Mouse (Mus musculus): ENCODE data around the gene Gpr83. TPM values are rescaled to one million over a fixed set of nuclear protein-coding genes. Genes with fewer than 3 reads are reported as not detected.

Gpr83 gene
- polyA plus RNA-seq, 2 experiments, result not detected

GRCm38 (mm10) chr9:14856922-14857654, 2.9 kb upstream of the Gpr83 start:
- H3K4me2 ChIP-seq (ENCODE audit: low read depth), result no peak overlapping the region
- no peaks in the 10 kb centered on the region for H3K9me3 ChIP-seq (ENCODE audit: control insufficient read depth, low read length)
- peaks cover 31% of the 10 kb centered on the region for H3K27me3 ChIP-seq (ENCODE audit: control insufficient read depth, insufficient read depth, low read length)
- H3K9ac ChIP-seq (replicated peaks), result no peak overlapping the region
- no peak for DNase-seq (ENCODE audit: low read depth in 3 of 3, low spot score in 3 of 3)
- 33% methylated on average over 4 of the region's 4 CpGs for WGBS (ENCODE audit: insufficient replicate concordance)
- no peaks in the 10 kb centered on the region for H3K36me3 ChIP-seq (replicated peaks; ENCODE audit: control insufficient read depth, insufficient read depth, low read depth)
- H3K4me3 ChIP-seq (ENCODE audit: insufficient read depth in 1 of 2, low read depth in 2 of 2, low read length in 2 of 2), result no peak overlapping the region
- no peak overlapping the region for H3K27ac ChIP-seq
- H3K4me1 ChIP-seq (replicated peaks; ENCODE audit: control insufficient read depth in 2 of 2, insufficient read depth in 2 of 2, low read length in 1 of 2), result no peaks in the 10 kb centered on the region
- no peak for ATAC-seq (ENCODE audit: insufficient read depth)
- no peak for TF ChIP-seq EP300 (IDR thresholded peaks at IDR 0.05; ENCODE audit: low read depth)
- TF ChIP-seq CTCF (IDR thresholded peaks at IDR 0.05; ENCODE audit: low read depth), result no peak

DNA sequence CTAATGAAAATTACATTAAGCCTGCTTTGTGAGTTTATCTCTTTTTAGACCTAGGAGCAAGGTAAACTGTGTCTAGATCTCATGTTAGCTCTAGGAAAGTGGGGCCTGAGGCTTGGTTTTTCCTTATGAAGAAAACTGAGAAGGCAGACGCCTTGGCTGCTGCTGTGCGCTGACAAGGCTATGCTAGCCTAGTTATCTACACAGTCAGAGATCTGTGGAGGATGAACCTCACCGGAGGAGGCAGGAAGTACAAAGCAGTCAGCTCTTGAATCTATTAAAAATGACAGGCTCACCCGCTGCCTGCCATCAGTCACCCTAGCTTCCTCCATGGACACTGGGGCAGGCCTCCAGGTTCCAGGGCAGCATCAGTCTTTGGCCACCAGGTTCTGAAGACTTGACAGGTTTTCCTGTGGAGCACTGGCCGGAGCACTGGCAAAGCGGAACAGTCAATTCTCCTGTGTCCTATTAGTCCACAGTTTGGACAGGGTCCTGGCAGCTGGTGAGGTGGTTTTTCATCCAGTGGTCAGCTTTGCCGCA, 1.8 kb upstream of the Gpr83 start:
- 36% methylated on average over 7 of the region's 7 CpGs for WGBS (ENCODE audit: insufficient replicate concordance)
- Histone ChIP-seq H3K9ac (replicated peaks) (no peak overlapping the region), H3K4me2 (ENCODE audit: low read depth) (no peak overlapping the region), H3K27ac (no peak overlapping the region), H3K4me1 (replicated peaks; ENCODE audit: control insufficient read depth in 2 of 2, insufficient read depth in 2 of 2, low read length in 1 of 2) (no peaks in the 10 kb centered on the region), H3K4me3 (ENCODE audit: insufficient read depth in 1 of 2, low read depth in 2 of 2, low read length in 2 of 2) (no peak overlapping the region), H3K27me3 (ENCODE audit: control insufficient read depth, insufficient read depth, low read length) (peaks cover 35% of the 10 kb centered on the region), H3K36me3 (replicated peaks; ENCODE audit: control insufficient read depth, insufficient read depth, low read depth) (no peaks in the 10 kb centered on the region), H3K9me3 (ENCODE audit: control insufficient read depth, low read length) (no peaks in the 10 kb centered on the region)
- ATAC-seq (ENCODE audit: insufficient read depth) (no peak), DNase-seq (ENCODE audit: low read depth in 3 of 3, low spot score in 3 of 3) (no peak)
- TF ChIP-seq EP300 (IDR thresholded peaks at IDR 0.05; ENCODE audit: low read depth) (no peak), CTCF (IDR thresholded peaks at IDR 0.05; ENCODE audit: low read depth) (no peak)

DNA sequence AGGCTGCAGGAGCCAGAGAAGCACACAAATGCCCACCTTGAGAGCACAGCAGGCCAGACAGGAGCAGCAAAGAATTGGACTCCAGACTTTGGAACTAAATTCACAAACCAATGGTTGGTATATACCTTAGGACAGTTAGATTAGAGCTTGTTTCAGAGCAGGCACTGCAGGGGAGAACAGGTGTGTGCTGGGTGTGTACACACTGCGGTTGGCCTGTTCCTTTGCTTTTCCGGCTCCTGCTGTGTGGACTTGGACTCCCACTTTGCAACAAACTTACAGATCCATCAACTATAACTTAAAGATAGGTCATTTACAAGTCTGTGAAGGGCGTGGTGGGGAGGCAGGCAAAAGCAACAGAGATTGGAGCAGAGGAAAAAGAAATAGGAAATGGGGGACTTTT, 1.2 kb upstream of the Gpr83 start:
- Histone ChIP-seq H3K9ac (replicated peaks) (no peak overlapping the region), H3K27ac (no peak overlapping the region), H3K4me3 (ENCODE audit: insufficient read depth in 1 of 2, low read depth in 2 of 2, low read length in 2 of 2) (no peak overlapping the region), H3K36me3 (replicated peaks; ENCODE audit: control insufficient read depth, insufficient read depth, low read depth) (no peaks in the 10 kb centered on the region), H3K4me1 (replicated peaks; ENCODE audit: control insufficient read depth in 2 of 2, insufficient read depth in 2 of 2, low read length in 1 of 2) (no peaks in the 10 kb centered on the region), H3K27me3 (ENCODE audit: control insufficient read depth, insufficient read depth, low read length) (peaks cover 35% of the 10 kb centered on the region), H3K4me2 (ENCODE audit: low read depth) (no peak overlapping the region), H3K9me3 (ENCODE audit: control insufficient read depth, low read length) (no peaks in the 10 kb centered on the region)
- ATAC-seq (ENCODE audit: insufficient read depth) (no peak), DNase-seq (ENCODE audit: low read depth in 3 of 3, low spot score in 3 of 3) (no peak)
- 55% methylated on average over 3 of the region's 3 CpGs for WGBS (ENCODE audit: insufficient replicate concordance)
- no peak for TF ChIP-seq CTCF (IDR thresholded peaks at IDR 0.05; ENCODE audit: low read depth)
- no peak for TF ChIP-seq EP300 (IDR thresholded peaks at IDR 0.05; ENCODE audit: low read depth)

GRCm38 (mm10) chr9:14863126-14863525, 3.1 kb downstream of the Gpr83 start:
- Histone ChIP-seq H3K4me2 (ENCODE audit: low read depth) (no peak overlapping the region), H3K27ac (no peak overlapping the region), H3K9ac (replicated peaks) (no peak overlapping the region), H3K27me3 (ENCODE audit: control insufficient read depth, insufficient read depth, low read length) (peaks cover 35% of the 10 kb centered on the region), H3K4me3 (ENCODE audit: insufficient read depth in 1 of 2, low read depth in 2 of 2, low read length in 2 of 2) (no peak overlapping the region), H3K4me1 (replicated peaks; ENCODE audit: control insufficient read depth in 2 of 2, insufficient read depth in 2 of 2, low read length in 1 of 2) (no peaks in the 10 kb centered on the region), H3K36me3 (replicated peaks; ENCODE audit: control insufficient read depth, insufficient read depth, low read depth) (no peaks in the 10 kb centered on the region), H3K9me3 (ENCODE audit: control insufficient read depth, low read length) (no peaks in the 10 kb centered on the region)
- 66% methylated on average over 3 of the region's 3 CpGs for WGBS (ENCODE audit: insufficient replicate concordance)
- ATAC-seq (ENCODE audit: insufficient read depth) (no peak), DNase-seq (ENCODE audit: low read depth in 3 of 3, low spot score in 3 of 3) (no peak)
- TF ChIP-seq CTCF (IDR thresholded peaks at IDR 0.05; ENCODE audit: low read depth) (no peak), EP300 (IDR thresholded peaks at IDR 0.05; ENCODE audit: low read depth) (no peak)

DNA sequence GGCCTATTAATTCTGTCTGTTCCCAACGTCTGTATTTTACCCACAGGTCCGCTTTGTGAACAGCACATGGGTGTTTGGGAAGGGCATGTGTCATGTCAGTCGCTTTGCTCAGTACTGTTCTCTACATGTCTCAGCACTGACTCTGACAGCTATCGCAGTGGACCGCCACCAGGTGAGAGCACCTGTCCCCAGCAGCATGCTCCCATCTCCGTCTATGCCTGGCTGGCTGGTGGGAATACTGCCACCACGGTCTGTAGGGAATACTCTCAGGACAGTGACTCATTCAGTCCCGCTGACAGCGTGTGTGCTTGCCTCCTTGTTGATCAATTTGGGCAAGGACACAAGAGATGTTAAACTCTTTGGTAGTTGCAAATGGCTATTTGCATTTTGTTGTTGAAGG, 4.7 kb downstream of the Gpr83 start:
- no peaks in the 10 kb centered on the region for H3K9me3 ChIP-seq (ENCODE audit: control insufficient read depth, low read length)

More for the DNA sequence above, 4.7 kb downstream of the Gpr83 start:
- DNase-seq (ENCODE audit: low read depth in 3 of 3, low spot score in 3 of 3), result no peak
- Histone ChIP-seq H3K27ac (no peak overlapping the region), H3K4me3 (ENCODE audit: insufficient read depth in 1 of 2, low read depth in 2 of 2, low read length in 2 of 2) (no peak overlapping the region), H3K27me3 (ENCODE audit: control insufficient read depth, insufficient read depth, low read length) (peaks cover 22% of the 10 kb centered on the region), H3K9ac (replicated peaks) (no peak overlapping the region), H3K4me1 (replicated peaks; ENCODE audit: control insufficient read depth in 2 of 2, insufficient read depth in 2 of 2, low read length in 1 of 2) (no peaks in the 10 kb centered on the region), H3K4me2 (ENCODE audit: low read depth) (no peak overlapping the region), H3K36me3 (replicated peaks; ENCODE audit: control insufficient read depth, insufficient read depth, low read depth) (no peaks in the 10 kb centered on the region)
- no peak for TF ChIP-seq EP300 (IDR thresholded peaks at IDR 0.05; ENCODE audit: low read depth)
- TF ChIP-seq CTCF (IDR thresholded peaks at IDR 0.05; ENCODE audit: low read depth), result no peak
- no peak for ATAC-seq (ENCODE audit: insufficient read depth)
- 65% methylated on average over 9 of the region's 9 CpGs for WGBS (ENCODE audit: insufficient replicate concordance)
